Mouse (Mus musculus): Measurements from ENCODE around the gene Ucp2. TPM values are rescaled to one million over a fixed set of nuclear protein-coding genes. Genes with fewer than 3 reads are reported as not detected.
A peak's percentile ranks its signal among the peaks of the same experiment; 100 is the strongest.

Ucp2 gene
- polyA plus RNA-seq, 1 experiment from 2014 or later: 221 TPM

DNA sequence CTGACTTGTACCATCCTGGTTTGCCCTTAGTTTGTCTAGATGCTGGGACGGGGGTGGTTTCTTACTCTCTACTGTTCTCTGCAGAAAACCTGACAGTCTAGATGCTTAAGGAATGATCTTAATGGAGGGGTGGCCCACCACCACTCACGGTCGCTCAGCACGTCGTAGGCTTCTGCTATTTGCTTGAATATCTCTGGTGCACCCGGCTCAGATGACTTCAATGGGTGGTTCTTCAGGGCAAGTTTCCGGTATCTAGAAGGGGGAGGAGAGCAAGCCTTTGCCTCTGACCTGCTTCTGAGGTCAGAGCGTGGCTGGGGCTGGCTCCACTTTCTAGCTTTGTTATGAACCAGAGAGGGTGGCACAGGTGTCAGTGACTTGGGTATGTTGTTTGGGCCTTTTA is 18.5 kb downstream of the Ucp2 start:
- ATAC-seq (ENCODE audit: low FRiP score, low TSS enrichment): no peak
- WGBS: 60% methylated on average over 8 of the region's 8 CpGs
- no peaks in the 10 kb centered on the region for H3K36me3 ChIP-seq (ENCODE audit: insufficient read depth, low read length)

DNA sequence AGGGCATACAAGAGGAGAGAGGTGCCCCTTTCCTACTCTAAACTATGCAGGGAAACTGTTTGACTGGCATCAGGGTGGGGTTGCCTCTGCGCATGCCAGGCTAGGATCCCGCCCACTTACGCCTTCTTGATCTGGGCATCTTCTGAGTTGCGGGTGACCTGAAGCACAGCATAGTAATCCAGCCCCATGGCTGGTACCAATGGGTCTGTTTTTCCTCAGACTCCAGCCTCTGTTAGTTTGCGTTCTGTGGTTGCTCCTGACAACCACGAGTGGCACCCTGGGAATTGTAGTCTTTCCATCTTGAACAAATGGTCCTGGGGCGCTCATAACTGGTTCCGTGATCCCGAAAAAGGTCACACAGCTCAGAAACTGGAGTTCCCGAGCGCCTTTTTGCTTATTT is 21.4 kb downstream of the Ucp2 start, which contains the start of gene Dnajb13:
TSS of gene Dnajb13 (minus strand) at position 388 of the 400 bp plus-strand sequence.
- no peaks in the 10 kb centered on the region for H3K36me3 ChIP-seq (ENCODE audit: insufficient read depth, low read length)
- no peaks in the 10 kb centered on the region for H3K9me3 ChIP-seq (ENCODE audit: low read length)
- ATAC-seq (ENCODE audit: low FRiP score, low TSS enrichment): no peak
- no peaks in the 10 kb centered on the region for H3K4me1 ChIP-seq (ENCODE audit: insufficient read depth, low read length)
- H3K27me3 ChIP-seq (ENCODE audit: insufficient read depth, low read length): no peaks in the 10 kb centered on the region
- no peak within 1 kb of the TSS for H3K4me3 ChIP-seq (ENCODE audit: low read length)
- 56% methylated on average over 11 of the region's 11 CpGs for whole genome bisulfite sequencing
- no peak within 1 kb of the TSS for H3K9ac ChIP-seq (replicated peaks; ENCODE audit: low read length)
- H3K4me2 ChIP-seq (replicated peaks; ENCODE audit: low read depth, low read length): no peak within 1 kb of the TSS; the same call in 1 of the 2 replicates
- no peak within 1 kb of the TSS for H3K27ac ChIP-seq (ENCODE audit: low read length)

More for the DNA sequence above, 18.5 kb downstream of the Ucp2 start:
- H3K4me2 ChIP-seq (replicated peaks; ENCODE audit: low read depth, low read length): no peak overlapping the region
- H3K27me3 ChIP-seq (ENCODE audit: insufficient read depth, low read length): no peaks in the 10 kb centered on the region
- H3K9ac ChIP-seq (replicated peaks; ENCODE audit: low read length): no peak overlapping the region
- H3K4me1 ChIP-seq (ENCODE audit: insufficient read depth, low read length): no peaks in the 10 kb centered on the region
- H3K9me3 ChIP-seq (ENCODE audit: low read length): no peaks in the 10 kb centered on the region
- H3K27ac ChIP-seq (ENCODE audit: low read length): no peak overlapping the region
- H3K4me3 ChIP-seq (ENCODE audit: low read length): no peak overlapping the region

DNA sequence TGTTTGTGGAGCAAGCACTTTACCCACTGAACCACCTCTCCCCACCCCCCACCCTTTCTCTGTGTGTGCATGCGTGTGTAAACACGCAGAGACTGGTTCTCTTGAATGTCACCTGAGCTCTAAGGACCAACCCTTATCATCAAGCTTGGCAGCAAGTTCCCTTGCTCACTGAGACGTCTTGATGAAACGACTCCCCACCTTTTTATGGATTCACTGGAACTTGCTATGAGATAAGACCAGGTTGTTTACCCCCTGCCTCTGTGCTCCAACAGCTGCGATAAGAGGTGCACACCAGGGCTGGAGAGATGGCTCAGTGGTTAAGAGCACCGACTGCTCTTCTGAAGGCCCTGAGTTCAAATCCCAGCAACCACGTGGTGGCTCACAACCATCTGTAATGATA is 27.1 kb downstream of the Ucp2 start:
- no peak overlapping the region for H3K4me3 ChIP-seq (ENCODE audit: low read length)
- no peaks in the 10 kb centered on the region for H3K27me3 ChIP-seq (ENCODE audit: insufficient read depth, low read length)
- H3K9ac ChIP-seq (replicated peaks; ENCODE audit: low read length): no peak overlapping the region
- no peak overlapping the region for H3K4me2 ChIP-seq (replicated peaks; ENCODE audit: low read depth, low read length)
- H3K4me1 ChIP-seq (ENCODE audit: insufficient read depth, low read length): no peaks in the 10 kb centered on the region
- H3K27ac ChIP-seq (ENCODE audit: low read length): no peak overlapping the region
- no peaks in the 10 kb centered on the region for H3K36me3 ChIP-seq (ENCODE audit: insufficient read depth, low read length)
- WGBS: 68% methylated on average over 7 of the region's 7 CpGs
- no peak for ATAC-seq (ENCODE audit: low FRiP score, low TSS enrichment)
- no peaks in the 10 kb centered on the region for H3K9me3 ChIP-seq (ENCODE audit: low read length)

DNA sequence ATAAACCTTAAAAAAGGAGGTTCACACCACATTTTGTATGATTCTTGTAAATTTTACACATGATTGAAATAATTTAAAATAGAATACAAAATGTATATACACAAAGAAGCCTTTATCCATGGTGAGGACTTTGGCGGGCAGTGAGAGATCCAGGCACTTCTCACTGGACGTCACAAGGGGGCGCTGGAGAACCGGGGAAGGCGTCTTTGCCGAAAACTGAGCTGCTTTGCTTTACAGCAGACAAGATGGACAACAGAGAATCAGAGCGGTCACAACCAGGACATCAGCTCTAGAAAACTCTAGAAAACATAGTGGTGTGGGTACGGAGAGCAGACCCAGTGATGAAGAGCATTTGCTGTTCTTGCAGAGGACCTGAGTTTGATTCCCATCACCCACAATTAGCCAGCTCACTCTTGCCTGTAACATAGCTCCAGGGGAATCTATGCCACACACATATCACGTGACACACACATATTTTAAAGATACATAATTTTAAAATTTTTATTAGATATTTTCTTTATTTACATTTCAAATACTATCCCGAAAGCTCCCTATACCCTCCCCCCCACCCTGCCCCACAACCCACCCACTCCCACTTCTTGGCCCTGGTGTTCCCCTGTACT is 27.6 kb downstream of the Ucp2 start:
- H3K9me3 ChIP-seq (ENCODE audit: low read length): no peaks in the 10 kb centered on the region
- no peaks in the 10 kb centered on the region for H3K4me1 ChIP-seq (ENCODE audit: insufficient read depth, low read length)
- H3K4me3 ChIP-seq (ENCODE audit: low read length): no peak overlapping the region
- H3K27ac ChIP-seq (ENCODE audit: low read length): no peak overlapping the region
- no peak overlapping the region for H3K9ac ChIP-seq (replicated peaks; ENCODE audit: low read length)
- H3K27me3 ChIP-seq (ENCODE audit: insufficient read depth, low read length): no peaks in the 10 kb centered on the region
- H3K36me3 ChIP-seq (ENCODE audit: insufficient read depth, low read length): no peaks in the 10 kb centered on the region
- 20% methylated on average over 10 of the region's 10 CpGs for WGBS
- H3K4me2 ChIP-seq (replicated peaks; ENCODE audit: low read depth, low read length): no peak overlapping the region
- ATAC-seq (ENCODE audit: low FRiP score, low TSS enrichment): peak; percentile 61

DNA sequence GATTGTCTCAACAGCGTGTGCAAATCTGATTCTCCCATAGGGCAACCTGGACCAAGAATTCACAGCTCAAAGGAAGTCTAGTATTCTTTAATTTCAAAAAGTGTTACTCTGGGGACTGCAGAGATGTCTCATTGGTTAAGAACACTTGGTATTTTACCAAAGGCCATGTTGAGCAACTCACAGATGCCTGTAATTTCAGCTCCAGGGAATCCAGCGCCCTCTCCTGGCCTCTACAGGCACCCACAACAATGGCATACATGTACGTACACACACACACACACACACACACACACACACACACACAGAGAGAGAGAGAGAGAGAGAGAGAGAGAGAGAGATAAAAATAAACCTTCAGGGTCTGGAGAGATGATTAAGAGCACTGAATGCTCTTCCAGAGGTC is 29.1 kb downstream of the Ucp2 start:
- Histone ChIP-seq H3K36me3 (ENCODE audit: insufficient read depth, low read length) (no peaks in the 10 kb centered on the region), H3K9me3 (ENCODE audit: low read length) (no peaks in the 10 kb centered on the region), H3K4me1 (ENCODE audit: insufficient read depth, low read length) (no peaks in the 10 kb centered on the region), H3K27me3 (ENCODE audit: insufficient read depth, low read length) (no peaks in the 10 kb centered on the region), H3K4me2 (replicated peaks; ENCODE audit: low read depth, low read length) (no peak overlapping the region), H3K4me3 (ENCODE audit: low read length) (no peak overlapping the region), H3K27ac (ENCODE audit: low read length) (no peak overlapping the region), H3K9ac (replicated peaks; ENCODE audit: low read length) (no peak overlapping the region)
- ATAC-seq (ENCODE audit: low FRiP score, low TSS enrichment): no peak
- 74% methylated on average over 3 of the region's 3 CpGs for WGBS

DNA sequence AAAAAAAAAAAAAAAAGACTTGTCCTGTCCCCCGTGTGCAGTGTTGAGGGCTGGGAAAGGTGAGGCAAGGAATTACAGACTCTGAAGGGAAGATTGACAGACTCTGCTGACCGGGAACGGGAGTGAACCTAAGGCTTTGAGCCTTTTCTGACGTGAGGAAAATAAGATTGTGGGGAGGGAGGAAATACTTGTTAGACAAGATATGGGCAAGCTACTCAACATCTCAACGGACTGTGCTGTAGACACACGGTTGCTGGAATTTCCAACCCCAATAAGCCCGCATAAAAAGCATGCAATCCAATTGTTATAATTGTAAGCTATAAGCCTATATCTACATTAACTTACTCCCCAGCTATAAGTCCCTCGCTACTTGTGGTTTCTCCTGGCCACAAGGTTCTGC is 31.5 kb downstream of the Ucp2 start:
- Histone ChIP-seq H3K36me3 (ENCODE audit: insufficient read depth, low read length) (no peaks in the 10 kb centered on the region), H3K27me3 (ENCODE audit: insufficient read depth, low read length) (no peaks in the 10 kb centered on the region), H3K4me3 (ENCODE audit: low read length) (no peak overlapping the region), H3K4me2 (replicated peaks; ENCODE audit: low read depth, low read length) (no peak overlapping the region), H3K9me3 (ENCODE audit: low read length) (no peaks in the 10 kb centered on the region), H3K27ac (ENCODE audit: low read length) (no peak overlapping the region), H3K4me1 (ENCODE audit: insufficient read depth, low read length) (no peaks in the 10 kb centered on the region), H3K9ac (replicated peaks; ENCODE audit: low read length) (no peak overlapping the region)
- WGBS: 64% methylated on average over 8 of the region's 8 CpGs
- ATAC-seq (ENCODE audit: low FRiP score, low TSS enrichment): no peak

DNA sequence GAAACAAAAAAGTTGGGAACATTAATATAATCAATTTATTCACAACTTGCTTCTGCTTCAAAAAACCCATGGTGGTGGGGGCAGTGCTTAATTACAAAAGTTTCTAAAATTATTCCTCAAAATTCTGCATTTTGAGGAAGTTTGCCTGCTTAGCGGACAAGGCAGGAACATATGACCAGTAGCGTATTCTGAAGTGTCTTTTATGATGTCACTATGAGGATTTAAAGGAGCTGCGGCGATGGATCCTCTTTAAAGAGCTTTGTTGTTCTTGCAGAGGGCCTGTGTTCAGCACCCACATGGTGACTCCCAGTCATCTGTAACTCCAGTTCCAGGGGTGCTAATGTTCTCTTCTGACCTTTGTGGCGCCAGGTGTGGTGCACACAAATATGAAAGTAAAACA is 37.6 kb downstream of the Ucp2 start:
- Histone ChIP-seq H3K4me1 (ENCODE audit: insufficient read depth, low read length) (no peaks in the 10 kb centered on the region), H3K27me3 (ENCODE audit: insufficient read depth, low read length) (no peaks in the 10 kb centered on the region), H3K27ac (ENCODE audit: low read length) (no peak overlapping the region), H3K4me3 (ENCODE audit: low read length) (no peak overlapping the region), H3K9ac (replicated peaks; ENCODE audit: low read length) (no peak overlapping the region), H3K36me3 (ENCODE audit: insufficient read depth, low read length) (no peaks in the 10 kb centered on the region), H3K4me2 (replicated peaks; ENCODE audit: low read depth, low read length) (no peak overlapping the region), H3K9me3 (ENCODE audit: low read length) (no peaks in the 10 kb centered on the region)
- WGBS: 94% methylated on average over 5 of the region's 5 CpGs
- no peak for ATAC-seq (ENCODE audit: low FRiP score, low TSS enrichment)

DNA sequence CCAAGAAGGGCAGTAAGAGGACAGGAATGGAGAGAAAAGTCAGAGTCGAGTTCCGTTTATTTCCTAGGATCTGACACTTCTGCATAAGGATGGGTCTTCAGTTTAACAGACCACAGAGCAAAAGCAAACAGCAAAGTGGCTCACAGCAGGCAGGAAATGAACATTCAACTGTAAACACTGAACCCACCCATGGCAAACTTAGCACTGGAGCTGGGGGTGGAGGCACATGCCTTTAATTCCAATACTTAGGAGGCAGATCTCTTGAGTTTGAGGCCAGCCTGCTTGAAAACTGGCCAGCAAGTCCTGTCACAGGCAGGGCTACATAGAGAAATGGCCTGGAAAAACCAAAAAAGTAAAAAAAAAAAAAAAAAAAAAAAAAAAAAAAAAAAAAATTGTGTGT is 40.4 kb downstream of the Ucp2 start:
- WGBS: 63% methylated on average over 2 of the region's 2 CpGs

DNA sequence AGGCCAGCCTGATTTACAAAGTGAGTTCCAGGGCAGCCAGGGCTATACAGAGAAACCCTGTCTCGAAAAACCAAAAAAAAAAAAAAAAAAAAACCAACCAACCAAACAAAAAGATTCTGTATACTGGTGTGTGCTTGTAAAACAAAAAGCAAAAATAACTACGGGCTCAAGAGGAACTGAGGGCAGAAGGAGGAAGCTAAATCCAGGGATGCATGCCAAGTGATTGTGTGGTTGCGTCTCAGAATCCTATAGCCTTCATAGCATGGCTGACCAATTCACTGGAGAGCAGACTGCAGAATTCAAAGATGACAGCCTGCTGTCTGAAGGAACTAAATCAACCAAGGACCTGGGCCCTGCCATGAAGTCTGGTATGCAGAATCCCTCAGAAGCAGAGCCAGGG is 41.1 kb downstream of the Ucp2 start:
- Histone ChIP-seq H3K9me3 (ENCODE audit: low read length) (no peaks in the 10 kb centered on the region), H3K4me1 (ENCODE audit: insufficient read depth, low read length) (peaks cover 11% of the 10 kb centered on the region; the same call in 1 of the 2 replicates), H3K27me3 (ENCODE audit: insufficient read depth, low read length) (no peaks in the 10 kb centered on the region), H3K36me3 (ENCODE audit: insufficient read depth, low read length) (peaks cover 5% of the 10 kb centered on the region), H3K4me3 (ENCODE audit: low read length) (no peak overlapping the region), H3K9ac (replicated peaks; ENCODE audit: low read length) (no peak overlapping the region), H3K27ac (ENCODE audit: low read length) (no peak overlapping the region), H3K4me2 (replicated peaks; ENCODE audit: low read depth, low read length) (no peak overlapping the region)
- WGBS: 80% methylated on average over 3 of the region's 3 CpGs
- no peak for ATAC-seq (ENCODE audit: low FRiP score, low TSS enrichment)

More for the DNA sequence above, 40.4 kb downstream of the Ucp2 start:
- H3K4me2 ChIP-seq (replicated peaks; ENCODE audit: low read depth, low read length): no peak overlapping the region
- H3K4me3 ChIP-seq (ENCODE audit: low read length): no peak overlapping the region
- ATAC-seq (ENCODE audit: low FRiP score, low TSS enrichment): no peak
- H3K27ac ChIP-seq (ENCODE audit: low read length): no peak overlapping the region
- H3K4me1 ChIP-seq (ENCODE audit: insufficient read depth, low read length): peaks cover 11% of the 10 kb centered on the region; the same call in 1 of the 2 replicates
- H3K9me3 ChIP-seq (ENCODE audit: low read length): no peaks in the 10 kb centered on the region
- no peaks in the 10 kb centered on the region for H3K27me3 ChIP-seq (ENCODE audit: insufficient read depth, low read length)
- no peaks in the 10 kb centered on the region for H3K36me3 ChIP-seq (ENCODE audit: insufficient read depth, low read length)
- H3K9ac ChIP-seq (replicated peaks; ENCODE audit: low read length): no peak overlapping the region

DNA sequence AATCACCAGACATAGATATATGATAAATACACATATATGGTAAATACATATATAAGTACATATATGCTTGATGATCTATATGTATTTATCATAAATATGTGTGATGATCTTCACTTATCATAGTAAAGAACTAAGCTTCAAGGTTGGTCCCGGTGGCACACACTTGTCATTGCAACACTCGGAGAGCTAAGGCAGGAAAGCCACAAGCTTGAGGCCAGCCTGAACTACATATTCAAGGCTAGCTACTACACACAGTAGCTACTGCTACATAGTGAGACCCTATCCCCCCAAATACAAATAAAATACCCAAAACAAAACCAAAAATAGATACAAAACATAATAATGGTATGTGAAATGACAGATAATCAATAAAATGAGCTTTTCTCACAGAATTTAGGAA is 42.7 kb downstream of the Ucp2 start:
- 91% methylated on average over 2 of the region's 2 CpGs for WGBS

More for the DNA sequence above, 42.7 kb downstream of the Ucp2 start:
- H3K4me2 ChIP-seq (replicated peaks; ENCODE audit: low read depth, low read length): peak overlapping the region; percentile 69
- no peaks in the 10 kb centered on the region for H3K9me3 ChIP-seq (ENCODE audit: low read length)
- ATAC-seq (ENCODE audit: low FRiP score, low TSS enrichment): no peak
- H3K4me3 ChIP-seq (ENCODE audit: low read length): no peak overlapping the region; the same call in 1 of the 2 replicates
- peaks cover 11% of the 10 kb centered on the region; the same call in 1 of the 2 replicates for H3K4me1 ChIP-seq (ENCODE audit: insufficient read depth, low read length)
- no peak overlapping the region for H3K27ac ChIP-seq (ENCODE audit: low read length)
- no peaks in the 10 kb centered on the region for H3K27me3 ChIP-seq (ENCODE audit: insufficient read depth, low read length)
- H3K36me3 ChIP-seq (ENCODE audit: insufficient read depth, low read length): peaks cover 17% of the 10 kb centered on the region
- no peak overlapping the region for H3K9ac ChIP-seq (replicated peaks; ENCODE audit: low read length)
